Mouse (Mus musculus) mature B cell (primary cell): Measurements from ENCODE around the gene Ckap4.
"Not testable (repeated sequence)": the region's sequence is repeated elsewhere in the genome, so short reads cannot be mapped to it uniquely, and the experiment has no call there.

Experiments
- in situ Hi-C: fragments of 300-500 bp; cut with MboI; formaldehyde crosslinking; loops from 2 replicates; pipeline ENCODE4 v1.14.3; 2019

The Ckap4 gene

DNA sequence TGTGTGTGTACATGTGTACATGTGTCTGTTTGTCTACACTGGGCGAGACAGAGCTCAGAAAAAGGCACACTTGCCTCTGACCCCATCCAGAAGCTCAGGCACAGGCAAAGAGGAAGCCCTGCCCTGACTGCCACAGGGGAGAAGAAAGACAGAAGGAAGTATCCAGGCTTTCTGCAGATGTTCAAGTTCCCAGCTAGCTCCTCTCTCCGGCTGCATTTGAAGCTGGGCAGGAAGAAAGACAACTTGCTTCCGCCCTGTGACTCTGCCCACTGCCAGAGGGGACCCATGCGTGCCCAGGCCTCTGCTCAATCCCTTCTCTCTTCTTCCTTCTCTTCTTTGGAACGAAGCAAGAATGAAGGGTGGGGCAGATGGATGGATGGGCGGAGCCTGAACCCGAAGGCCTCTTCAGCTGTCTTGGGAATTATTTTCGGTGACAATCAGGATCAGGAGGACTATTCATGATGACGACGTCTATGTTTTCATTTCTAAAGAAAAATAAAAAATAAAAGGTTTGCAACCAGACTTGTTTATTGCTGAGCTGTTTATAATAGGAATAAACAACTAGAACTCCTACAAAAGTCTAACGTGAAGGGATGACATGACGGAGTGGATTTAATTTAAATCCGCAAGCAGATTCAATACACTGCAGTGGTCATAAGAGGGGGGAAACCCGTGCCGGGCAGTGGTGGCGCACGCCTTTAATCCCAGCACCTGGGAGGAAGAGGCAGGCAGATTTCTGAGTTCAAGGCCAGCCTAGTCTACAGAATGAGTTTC, 15.5 kb upstream of the Ckap4 start:
- in situ Hi-C loops, result no loop called here

DNA sequence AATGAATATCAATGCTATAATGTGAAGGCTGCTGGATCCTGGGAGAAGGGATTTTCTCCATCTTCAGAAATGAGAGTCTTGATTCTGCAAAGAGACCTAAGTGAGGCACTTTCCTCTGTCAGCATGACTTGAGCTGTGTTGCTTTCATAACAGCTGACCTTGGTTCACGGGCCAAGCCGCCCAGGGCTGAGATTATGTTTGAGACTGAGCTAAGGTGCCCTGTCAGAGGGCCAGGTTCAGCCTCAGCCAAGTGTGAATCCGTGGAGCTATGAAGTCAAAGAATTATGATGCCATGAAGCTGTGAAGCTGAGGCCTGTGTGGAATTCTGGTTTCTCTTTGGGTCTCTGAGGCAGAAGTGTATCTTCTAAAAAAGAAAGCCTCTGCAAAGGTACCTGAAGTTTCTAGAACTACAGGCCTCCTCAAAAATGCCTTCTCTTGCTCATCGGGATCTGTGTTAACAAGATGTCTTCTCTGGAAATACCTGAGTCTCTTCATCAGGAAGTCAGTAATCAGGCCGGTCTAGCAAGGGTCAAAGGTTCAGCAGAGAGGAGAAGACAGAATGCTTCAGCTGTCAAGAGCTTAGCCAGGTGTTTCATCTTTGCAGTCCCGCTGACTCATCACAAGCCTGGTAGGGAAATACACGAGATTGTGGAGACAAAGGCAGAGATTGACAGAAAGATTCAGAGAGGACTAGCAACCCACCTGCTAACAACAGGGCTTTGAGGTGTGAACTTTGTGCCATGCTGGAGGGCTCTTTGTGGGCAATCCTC, 11.2 kb upstream of the Ckap4 start:
- in situ Hi-C loops, result no loop called here

DNA sequence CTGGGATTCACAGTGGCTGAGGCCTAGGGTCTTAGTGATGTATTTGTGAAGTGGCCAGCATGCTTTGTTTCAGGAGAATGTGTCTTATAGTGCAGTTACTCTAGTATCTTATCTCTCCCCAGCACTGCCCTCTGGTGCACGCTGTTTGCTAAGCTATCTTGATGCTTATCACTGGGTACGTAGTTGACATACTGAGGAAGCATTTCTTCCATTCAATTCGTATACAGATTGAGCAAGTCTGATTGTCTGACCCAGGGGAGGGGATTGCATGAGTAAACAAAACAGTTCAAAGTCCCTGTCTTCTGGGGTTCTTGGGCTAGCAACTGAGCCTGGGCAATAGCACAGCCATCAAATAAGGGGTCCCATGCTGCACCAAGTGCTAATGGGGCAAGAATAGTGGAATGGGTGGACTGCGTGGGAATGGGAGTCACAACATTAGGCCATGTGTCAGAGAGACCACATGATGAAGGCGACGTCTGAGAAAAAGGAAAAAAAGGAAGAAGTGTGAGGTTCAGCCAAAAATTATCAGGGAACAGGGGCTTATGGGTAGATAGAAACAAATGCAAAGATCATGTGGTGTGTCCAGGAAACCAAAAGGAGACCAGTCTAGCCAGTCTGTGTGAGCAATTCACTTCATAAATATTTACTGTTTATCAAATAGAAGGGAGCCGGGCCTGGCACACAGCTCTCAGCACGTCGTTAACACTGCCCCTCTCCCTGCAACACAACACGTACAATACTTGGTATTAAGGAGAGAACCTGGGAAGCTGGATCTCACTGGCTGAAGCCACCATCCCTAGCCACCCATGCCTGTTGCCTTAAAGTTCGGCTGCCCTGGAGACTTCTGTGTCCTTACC, 9.2 kb upstream of the Ckap4 start:
- in situ Hi-C loops, result no loop called here

DNA sequence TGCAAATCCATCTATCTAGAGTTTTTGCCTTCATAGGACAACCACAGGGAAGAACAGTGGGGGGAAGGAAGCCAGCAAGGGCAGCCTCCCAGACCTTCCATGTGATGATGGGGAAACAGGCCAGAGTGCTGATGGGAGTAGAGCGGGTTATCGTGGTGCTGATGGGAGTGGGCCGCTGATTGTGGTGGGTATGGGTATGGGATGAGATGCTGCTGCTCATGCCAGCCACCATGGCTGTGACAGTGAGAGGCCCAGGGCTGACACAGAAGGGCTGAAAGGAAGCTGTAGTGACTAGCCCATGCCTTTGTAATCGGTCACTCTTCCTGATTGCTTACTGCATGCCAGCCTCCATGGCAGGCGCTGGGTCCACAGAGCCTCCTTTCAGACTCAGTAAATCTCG, 5.8 kb upstream of the Ckap4 start:
- in situ Hi-C loops, result no loop called here

DNA sequence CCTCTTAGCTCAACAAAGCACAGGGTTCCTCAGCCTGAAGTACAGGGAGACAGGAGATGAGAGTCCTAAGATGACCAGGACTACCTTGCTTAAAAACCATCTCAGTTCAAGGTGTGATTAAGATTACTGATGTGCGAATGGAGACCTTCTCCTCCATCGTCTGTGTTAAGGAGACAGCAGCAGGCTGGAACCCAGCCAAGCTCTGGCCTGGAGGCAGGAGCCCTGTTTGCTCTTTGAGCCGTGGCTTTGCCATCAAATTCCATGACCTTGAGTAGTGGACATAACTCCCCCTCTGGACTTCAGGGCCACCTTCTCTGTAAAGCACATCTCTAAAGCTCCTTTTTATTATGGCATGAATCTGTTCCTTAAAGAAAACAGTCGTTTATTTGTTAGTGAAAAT, 2.0 kb upstream of the Ckap4 start:
- in situ Hi-C loops, result no loop called here

DNA sequence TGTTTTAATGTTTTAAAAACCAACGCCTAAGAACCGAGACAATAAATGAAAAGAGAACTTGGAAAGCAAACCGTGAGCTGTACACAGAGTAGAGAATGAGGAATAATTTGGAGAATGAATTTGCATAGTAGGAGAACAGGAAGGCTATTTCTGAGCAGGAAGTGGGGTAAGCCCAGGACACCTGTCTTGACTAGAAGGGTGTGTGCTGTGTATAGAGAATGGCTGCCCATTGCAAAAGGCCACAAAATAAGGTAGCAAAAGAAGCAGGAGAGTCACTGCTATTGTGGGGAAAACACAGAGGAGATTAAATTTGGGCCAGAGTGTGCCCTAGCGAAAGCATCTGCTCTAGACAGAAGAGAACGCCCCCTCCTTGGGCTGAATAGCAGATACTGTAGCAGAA, 1.6 kb upstream of the Ckap4 start:
- in situ Hi-C loops, result no loop called here

DNA sequence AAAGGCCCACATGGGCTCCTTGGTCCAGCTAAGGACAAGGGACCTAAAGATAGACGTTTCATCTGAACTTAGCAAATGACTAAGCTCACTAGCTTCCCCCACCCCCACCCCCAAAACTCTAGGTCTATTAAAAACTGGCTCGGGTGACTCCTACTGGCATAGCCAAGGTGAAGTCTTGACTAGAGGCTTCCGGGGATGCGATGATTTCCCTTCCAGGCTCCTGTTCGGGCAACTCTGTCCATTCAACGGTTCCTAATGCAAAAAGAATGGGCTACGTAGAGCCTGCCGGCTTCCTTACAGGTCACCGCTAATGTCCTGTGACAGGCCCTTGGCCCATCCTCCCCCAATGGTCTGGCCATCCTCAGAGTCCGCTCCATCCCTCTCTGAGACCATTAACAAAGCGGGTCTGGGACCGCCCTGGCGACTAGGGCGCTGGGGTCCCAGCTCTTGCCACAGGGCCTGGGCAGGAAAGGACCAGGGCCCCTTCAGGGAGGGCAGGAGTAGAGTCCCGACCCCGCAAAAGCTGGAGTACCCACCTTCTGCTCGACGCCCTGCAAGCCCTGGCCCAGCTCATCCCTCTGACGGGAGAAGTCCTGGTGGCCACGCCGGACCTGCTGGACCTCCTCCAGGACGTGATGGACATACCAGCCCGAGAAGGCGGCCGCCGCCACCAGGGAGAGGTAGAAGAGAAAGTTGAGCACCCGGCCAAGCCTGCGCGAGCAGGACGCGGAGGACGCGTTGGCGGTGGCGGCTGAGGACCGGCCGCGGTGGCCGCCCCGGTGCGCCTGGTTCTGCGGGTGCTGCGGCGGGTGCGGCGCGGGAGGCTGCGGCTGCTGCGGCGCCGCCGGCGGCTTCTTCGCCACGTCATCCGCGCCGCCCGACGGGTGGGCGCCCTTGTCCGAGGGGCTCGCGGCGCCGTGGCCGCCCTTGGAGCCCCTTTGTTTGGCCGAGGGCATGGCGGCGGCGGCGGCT, 665 bp downstream of the Ckap4 start:
- in situ Hi-C loops, result no loop called here

DNA sequence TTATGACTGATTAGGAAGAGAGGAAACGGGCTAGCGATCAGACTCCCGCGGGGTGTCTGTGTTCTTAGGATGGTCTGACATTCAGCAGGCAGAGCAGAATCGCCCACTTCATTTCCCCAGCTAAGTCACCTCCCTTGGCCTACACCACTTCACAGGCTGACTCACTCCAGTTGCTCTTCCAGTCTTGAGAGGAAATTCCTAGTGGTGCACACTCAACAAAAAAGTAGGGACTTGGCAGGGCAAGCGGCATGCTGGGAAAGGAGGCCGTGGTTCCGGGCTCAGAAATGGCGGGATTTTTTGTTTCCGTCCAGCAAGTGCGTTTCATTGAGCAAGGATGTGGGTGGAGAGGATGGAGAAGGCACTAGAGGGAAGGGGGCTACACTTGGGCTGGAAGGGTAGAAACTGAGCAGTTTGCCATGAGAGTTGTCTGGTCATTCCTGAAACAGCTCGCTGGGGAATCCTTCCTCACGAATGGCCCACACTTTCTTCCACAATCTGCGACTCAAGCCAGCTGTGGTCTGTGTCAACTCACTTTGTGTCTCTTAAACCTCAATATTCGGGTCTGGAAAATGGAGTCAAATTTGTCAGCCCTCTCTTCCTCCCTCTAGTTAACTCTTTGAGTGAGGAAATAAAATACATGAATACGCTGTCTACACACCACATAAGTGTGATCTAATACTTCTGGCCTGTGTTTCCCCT, 1.5 kb downstream of the Ckap4 start:
- in situ Hi-C loops, result no loop called here

DNA sequence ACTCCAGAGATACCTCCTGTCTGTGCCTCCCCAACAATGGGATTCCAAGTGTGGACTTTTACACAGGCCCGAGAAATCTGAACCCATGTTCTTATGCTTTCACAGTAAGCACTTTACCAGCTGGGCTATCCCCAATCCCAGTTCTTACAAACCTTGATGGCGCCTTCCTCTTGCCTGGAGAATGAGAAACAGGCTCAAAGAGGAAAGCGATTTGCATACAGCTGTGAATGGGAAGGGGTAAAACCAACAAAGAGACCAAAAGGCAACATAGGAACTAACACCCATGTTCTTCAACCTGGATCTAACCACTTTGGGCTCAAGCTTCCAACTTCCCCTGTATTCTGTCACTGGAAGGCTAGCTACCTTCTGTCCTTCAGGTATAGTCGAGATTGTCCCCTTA, 2.3 kb downstream of the Ckap4 start:
- in situ Hi-C loops, result no loop called here

DNA sequence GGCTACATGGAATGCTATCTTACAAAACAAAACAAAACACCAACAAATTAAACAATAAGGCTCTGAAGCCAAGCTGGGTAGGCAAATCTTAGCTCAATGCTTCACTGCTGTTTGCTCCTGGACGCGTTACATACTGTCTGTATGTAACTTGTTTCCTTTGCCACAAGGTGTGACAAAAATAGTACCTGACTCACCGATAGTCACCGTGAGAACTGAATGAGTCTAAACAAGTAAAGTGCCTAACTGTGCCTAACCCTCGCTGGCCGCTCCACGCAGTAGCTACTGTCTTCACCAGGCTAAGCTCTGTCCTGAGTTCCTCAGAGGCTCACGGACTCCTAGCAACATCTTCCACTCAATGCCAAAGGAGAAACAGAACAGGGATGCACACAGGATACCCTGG, 3.5 kb downstream of the Ckap4 start:
- in situ Hi-C loops, result no loop called here

DNA sequence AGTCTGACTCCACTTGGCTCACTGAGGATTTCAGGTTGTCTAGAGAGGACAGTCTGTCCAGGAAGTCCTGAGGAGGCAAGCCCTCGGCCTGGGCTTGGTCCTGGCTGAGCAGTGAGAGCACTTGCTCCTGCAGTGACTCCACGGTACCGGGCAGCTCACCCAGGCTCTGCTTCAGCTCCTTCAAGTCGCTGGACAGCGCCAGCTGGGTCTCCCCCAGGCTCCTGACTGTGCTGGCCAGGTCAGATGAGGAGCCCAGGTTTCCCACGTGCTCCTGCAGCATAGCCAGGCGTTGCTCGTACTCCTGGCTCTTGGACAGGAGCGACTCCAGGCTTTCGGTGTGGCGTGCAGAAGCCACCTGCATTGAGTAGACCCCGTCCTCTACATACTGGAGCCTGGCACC, 6.2 kb downstream of the Ckap4 start:
- in situ Hi-C loops, result no loop called here

DNA sequence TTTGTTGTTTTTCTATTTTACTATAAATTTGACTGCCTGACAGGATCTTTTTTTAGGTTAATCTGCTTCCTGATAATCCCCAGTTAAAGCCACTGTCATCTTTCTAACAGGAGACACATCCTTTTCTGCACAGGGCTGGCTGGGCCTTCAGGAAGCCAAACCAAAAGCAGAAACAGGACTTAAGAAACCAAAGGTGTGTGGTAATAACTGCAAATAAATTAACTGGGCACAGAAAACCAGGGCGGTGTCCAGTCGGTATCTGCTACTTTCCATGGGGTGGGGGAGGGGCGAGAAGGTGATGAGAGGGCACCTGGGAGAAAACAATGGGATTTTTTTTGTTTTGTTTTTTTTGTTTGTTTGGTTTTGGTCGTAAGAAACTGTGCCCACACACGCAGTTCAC, 6.8 kb downstream of the Ckap4 start:
- in situ Hi-C loops, result no loop called here

DNA sequence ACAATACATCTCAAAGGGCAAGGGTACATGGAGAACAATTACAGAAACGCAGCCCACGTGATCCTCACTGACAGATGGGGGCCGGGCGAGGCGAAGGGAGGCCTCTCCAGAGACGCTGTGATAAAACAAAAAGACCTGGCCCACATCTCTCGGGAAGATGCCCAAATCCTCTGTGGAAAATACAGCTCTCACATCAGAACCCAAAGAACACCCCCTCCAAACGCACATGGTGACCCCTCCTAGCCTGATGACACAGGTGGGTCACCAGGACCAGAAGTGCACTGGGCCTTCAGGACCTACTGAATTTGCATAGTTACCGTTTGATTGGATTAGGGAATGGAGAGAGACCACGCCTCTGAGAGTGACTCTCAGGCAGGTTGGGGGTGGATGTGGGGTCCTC, 7.4 kb downstream of the Ckap4 start:
- in situ Hi-C loops, result no loop called here

DNA sequence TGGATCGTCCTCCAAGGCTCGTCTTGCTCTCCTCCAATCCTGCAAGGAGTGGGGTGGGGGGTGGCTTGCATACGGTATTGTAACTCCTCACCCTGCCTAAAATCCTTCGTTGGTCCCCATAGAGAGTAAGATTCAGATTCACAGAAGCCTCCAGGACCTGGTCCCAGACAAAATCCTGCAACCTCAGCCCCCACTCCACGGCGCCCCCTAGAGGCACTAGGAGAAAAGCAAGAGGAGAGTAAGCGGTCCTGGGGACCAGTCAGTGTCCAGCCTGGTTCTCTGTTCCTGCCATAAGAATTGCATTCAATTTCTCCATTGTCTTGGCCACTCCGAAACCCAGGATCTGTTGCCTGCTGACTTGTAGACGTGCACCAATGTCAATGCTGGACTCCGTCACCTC, 10.2 kb downstream of the Ckap4 start:
- in situ Hi-C loops, result no loop called here

DNA sequence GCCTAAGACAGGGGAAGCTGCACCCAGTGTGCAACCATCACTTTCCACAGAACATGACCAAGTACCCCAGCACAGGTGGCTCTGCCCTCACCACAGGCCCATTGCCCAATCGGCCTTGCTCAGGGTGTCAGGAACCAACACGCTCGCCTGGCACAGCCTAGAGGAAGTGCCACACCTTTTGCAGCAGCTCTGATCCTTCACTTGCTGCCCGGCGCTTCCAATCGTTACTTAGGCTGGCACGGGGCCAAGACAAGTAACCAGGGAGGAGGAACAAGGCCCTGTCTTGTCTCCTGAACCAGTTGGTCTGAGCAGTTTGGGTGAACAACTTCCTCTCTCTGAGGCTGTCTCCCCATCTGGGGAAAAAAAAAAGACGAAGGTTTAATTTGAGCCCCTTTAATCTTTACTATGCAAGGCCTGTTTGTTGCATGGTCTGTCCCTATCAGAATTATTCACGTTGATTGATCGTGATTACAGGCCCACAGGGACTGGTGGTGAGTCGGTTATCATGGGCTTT, 17.4 kb downstream of the Ckap4 start:
- in situ Hi-C loops, result no loop called here

DNA sequence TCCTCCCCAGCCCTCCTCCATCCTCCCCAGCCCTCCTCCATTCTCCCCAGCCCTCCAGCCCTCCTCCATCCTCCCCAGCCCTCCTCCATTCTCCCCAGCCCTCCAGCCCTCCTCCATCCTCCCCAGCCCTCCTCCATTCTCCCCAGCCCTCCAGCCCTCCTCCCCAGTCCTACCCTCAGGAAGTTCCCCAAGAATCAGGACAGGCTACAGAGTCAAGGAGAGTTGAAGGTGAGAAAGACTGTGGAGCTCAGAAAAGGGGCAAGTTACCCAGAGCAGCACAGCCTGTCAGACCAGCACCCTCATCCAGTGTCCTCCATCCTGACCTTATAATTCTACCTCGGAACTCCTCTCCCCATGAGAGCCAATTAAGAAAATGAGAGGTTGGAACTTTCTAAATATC, 17.9 kb downstream of the Ckap4 start:
- in situ Hi-C loops, result not testable (repeated sequence)

DNA sequence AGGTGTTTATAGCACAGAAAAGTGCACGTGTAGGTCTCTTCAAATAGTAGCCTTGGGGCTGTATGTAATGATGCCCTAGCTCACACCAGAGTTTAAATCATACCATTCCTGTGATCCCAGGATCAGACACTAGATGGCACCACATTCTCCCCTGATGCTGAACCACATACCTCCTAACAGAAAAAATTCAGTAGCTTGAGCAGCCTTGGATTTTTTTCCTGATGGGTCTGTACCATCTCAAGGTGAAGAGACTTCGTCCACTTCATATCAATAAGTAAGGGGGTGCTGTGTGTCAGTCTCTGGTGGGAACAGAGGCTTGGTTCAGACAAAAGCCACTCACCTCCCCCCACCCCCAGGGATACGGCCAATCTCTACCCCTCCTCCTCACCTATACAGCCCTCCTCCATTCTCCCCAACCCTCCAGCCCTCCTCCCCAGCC, 18.3 kb downstream of the Ckap4 start:
- in situ Hi-C loops, result no loop called here

DNA sequence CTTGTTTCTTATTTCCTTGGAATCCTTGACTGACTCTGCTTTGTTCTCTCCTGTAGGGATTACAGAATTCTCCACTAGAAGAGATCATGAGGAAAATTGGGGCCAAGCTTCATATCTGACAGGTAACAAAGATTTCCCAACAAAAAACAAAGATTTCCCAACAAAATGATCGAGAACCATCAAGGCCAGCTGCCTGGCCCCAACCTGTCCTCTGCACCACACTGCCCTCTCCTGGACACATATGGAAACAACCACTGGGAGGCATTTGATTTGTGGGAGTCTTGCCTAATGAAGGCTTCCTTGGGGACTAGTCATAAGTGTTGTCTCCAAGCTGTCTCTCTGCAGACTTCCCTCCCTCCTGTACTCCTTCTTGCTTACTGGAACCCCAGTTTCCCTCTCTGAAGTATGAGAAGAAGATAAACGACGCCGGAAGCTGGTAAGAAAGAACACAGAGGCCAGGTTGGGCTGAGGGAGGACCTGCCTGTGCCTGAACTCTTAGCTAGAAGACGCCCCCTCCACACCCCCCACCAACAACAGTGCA, 19.8 kb downstream of the Ckap4 start:
- in situ Hi-C loops, result no loop called here

DNA sequence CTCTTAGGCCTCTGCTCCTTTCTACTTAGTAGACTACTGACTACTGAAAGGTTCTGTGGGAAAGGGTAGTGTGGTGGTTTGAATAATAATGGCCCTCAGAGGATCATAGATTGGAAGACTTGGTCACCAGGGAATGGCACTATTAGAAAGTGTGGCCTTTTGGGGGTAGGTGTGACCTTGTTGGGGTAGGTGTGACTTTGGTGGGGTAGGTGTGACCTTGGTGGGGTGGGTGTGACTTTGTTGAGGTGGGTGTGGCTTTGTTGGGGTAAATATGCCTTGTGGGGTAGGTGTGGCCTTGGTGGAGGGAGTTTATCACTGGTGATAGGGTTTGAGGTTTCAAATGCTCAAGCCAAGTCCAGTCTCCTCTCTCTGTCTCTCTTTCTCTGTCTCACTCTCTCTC, 21.1 kb downstream of the Ckap4 start:
- in situ Hi-C loops, result no loop called here

DNA sequence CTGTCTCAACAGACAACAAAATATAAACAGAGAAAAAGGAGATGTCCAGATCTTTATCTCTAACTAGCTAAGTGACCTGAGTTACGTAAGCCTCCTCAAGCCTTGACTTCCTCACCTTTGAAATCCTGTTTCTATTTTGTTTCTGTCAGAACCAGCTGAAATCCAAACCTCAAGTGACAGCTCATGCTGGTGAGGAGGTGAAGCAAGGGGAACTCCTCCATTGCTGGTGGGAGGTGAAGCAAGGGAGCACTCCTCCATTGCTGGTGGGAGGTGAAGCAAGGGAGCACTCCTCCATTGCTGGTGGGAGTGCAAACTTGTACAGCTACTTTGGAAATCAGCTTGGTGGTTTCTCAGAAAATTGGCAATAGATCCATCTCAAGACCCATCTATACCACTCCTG, 25.3 kb downstream of the Ckap4 start:
- in situ Hi-C loops, result no loop called here
